Mouse (Mus musculus) thymus, adult 2 months (tissue): ENCODE data around the gene Rptor.

Experiments used
- CTCF ChIP-seq: fragments of 200-500 bp; IDR thresholded peaks from 2 replicates; pipeline ENCODE4 v1.5.1; 2012; ENCODE audit warnings: mild to moderate bottlenecking, control low read depth, low read length, moderate library complexity, borderline replicate concordance; ENCODE audit not compliant: control insufficient read depth, poor library complexity, insufficient read depth; ENCODE audit errors: extremely low read depth
- POLR2A ChIP-seq: fragments of 200-500 bp; IDR thresholded peaks from 2 replicates; pipeline ENCODE4 v1.6.1; 2012; ENCODE audit warnings: mild to moderate bottlenecking, low read length, control low read depth, moderate library complexity; ENCODE audit not compliant: control insufficient read depth, poor library complexity, insufficient read depth; ENCODE audit errors: extremely low read depth

DNA sequence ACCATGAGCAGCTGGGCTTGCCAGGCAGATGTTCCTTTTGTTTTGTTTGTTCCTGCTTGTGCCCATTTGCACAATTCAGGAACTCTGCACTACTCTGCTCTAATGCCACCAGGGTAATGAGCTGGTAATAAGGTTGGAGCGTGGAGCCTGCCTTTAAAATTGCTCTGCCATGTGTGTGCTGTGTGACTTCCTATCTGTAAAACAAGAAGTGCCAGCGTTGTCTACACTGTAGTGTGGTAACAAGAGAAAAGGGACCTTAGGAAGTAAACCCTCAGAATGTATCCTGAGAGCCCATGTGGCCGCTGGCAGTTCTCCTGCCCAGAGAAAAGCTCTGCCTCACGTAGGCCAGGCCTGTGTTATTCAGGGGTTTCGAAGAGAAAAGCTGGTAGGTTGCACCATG is 108.1 kb downstream of the Rptor start:
- TF ChIP-seq CTCF (no peak), POLR2A (no peak)
